Mouse (Mus musculus) heart, embryonic 12.5 days (tissue): Measurements from ENCODE around the gene Tmem88b. TPM values are rescaled to one million over a fixed set of nuclear protein-coding genes. Genes with fewer than 3 reads are reported as not detected.

ENCODE experiments used
- ATAC-seq: fragments of 200-750 bp; cut with Nextera tagmentation; 2 replicates; pipeline ENCODE4 v1.8.0; 2017; ENCODE audit warnings: moderate TSS enrichment, moderate library complexity; ENCODE audit not compliant: insufficient number of reproducible peaks, low FRiP score
- H3K27ac ChIP-seq: fragments of 300-500 bp; sonication (generic); 2 replicates; pipeline ENCODE4 v1.5.1; 2016; ENCODE audit warnings: mild to moderate bottlenecking, moderate library complexity; ENCODE audit not compliant: poor library complexity, severe bottlenecking
- H3K27me3 ChIP-seq: fragments of 300-500 bp; sonication (generic); replicated peaks from 2 replicates; pipeline ENCODE4 v1.6.1; 2016; ENCODE audit warnings: mild to moderate bottlenecking, moderate library complexity
- H3K36me3 ChIP-seq: fragments of 300-500 bp; sonication (generic); 2 replicates; pipeline ENCODE4 v1.6.1; 2016; ENCODE audit warnings: mild to moderate bottlenecking, moderate library complexity
- H3K4me1 ChIP-seq: fragments of 300-500 bp; sonication (generic); replicated peaks from 2 replicates; pipeline ENCODE4 v1.6.1; 2016; ENCODE audit warnings: mild to moderate bottlenecking
- H3K4me2 ChIP-seq: fragments of 300-500 bp; sonication (generic); 2 replicates; pipeline ENCODE4 v1.6.1; 2016; ENCODE audit warnings: mild to moderate bottlenecking, moderate library complexity
- H3K4me3 ChIP-seq: fragments of 300-500 bp; sonication (generic); 2 replicates; pipeline ENCODE4 v1.5.1; 2016; ENCODE audit warnings: mild to moderate bottlenecking
- H3K9ac ChIP-seq: fragments of 300-500 bp; sonication (generic); 2 replicates; pipeline ENCODE4 v1.6.1; 2016; ENCODE audit warnings: mild to moderate bottlenecking, moderate library complexity
- H3K9me3 ChIP-seq: fragments of 300-500 bp; sonication (generic); replicated peaks from 2 replicates; pipeline ENCODE4 v1.6.1; 2016; ENCODE audit warnings: mild to moderate bottlenecking, moderate library complexity
- WGBS: fragments of 180-500 bp; shearing (Covaris S2); methylation state at CpG from one replicate; pipeline ENCODE4 v1.1.7; 2016; 5-methylcytosine and 5-hydroxymethylcytosine counted together
- microRNA-seq: library from miRNA; unstranded; fragments of <30 nt; microRNA quantifications from one replicate; pipeline ENCODE4, GENCODE M21; 2017
- polyA plus RNA-seq: library from polyadenylated mRNA; unstranded; fragments of >200 nt; fragmentation: Nextera tagmentation; extraction: Ambion mirVana; gene quantifications from 2 replicates; pipeline ENCODE4 v1.2.1, GENCODE M21; 2016

The Tmem88b gene
- polyA plus RNA-seq, 1 experiment from 2014 or later: 7.2 TPM

- Histone ChIP-seq H3K36me3 (peaks cover 52% of the 10 kb centered on the region), H3K4me2 (no peak overlapping the region), H3K4me3 (no peak overlapping the region), H3K9me3 (no peaks in the 10 kb centered on the region), H3K27me3 (no peaks in the 10 kb centered on the region), H3K4me1 (peaks cover 30% of the 10 kb centered on the region), H3K9ac (no peak overlapping the region), H3K27ac (no peak overlapping the region)
- WGBS: 59% methylated on average over 8 of the region's 8 CpGs
- ATAC-seq: no peak
Observed at GRCm38 (mm10) chr4:155738262-155738661, 47.4 kb downstream of the Tmem88b start.

- no peak overlapping the region for H3K4me2 ChIP-seq
- WGBS: 86% methylated on average over 5 of the region's 5 CpGs
- no peak for ATAC-seq
- H3K9me3 ChIP-seq: no peaks in the 10 kb centered on the region
- H3K9ac ChIP-seq: no peak overlapping the region
- peak overlapping the region; percentile 94; the same call in 1 of the 2 replicates for H3K4me3 ChIP-seq
- no peak overlapping the region for H3K27ac ChIP-seq
- peaks cover 49% of the 10 kb centered on the region for H3K36me3 ChIP-seq
- no peaks in the 10 kb centered on the region for H3K27me3 ChIP-seq
- H3K4me1 ChIP-seq: peaks cover 30% of the 10 kb centered on the region
Observed at GRCm38 (mm10) chr4:155736421-155736820, 49.3 kb downstream of the Tmem88b start.

- Histone ChIP-seq H3K27ac (no peak overlapping the region), H3K9me3 (no peaks in the 10 kb centered on the region), H3K4me3 (peak overlapping the region; percentile 94), H3K4me2 (peak overlapping the region; percentile 94), H3K4me1 (peaks cover 30% of the 10 kb centered on the region), H3K27me3 (no peaks in the 10 kb centered on the region), H3K36me3 (peaks cover 48% of the 10 kb centered on the region), H3K9ac (peak overlapping the region; percentile 92)
- ATAC-seq: no peak
- WGBS: 71% methylated on average over 5 of the region's 5 CpGs
Observed at GRCm38 (mm10) chr4:155735788-155736187, 49.9 kb downstream of the Tmem88b start.

GRCm38 (mm10) chr4:155734951-155735702 lies 50.5 kb downstream of the Tmem88b start:
- H3K9ac ChIP-seq: peak overlapping the region; percentile 92
- WGBS: 2% methylated on average over 54 of the region's 79 CpGs
- H3K4me3 ChIP-seq: peak overlapping the region; percentile 94
- H3K27ac ChIP-seq: peak overlapping the region; percentile 80
- no peaks in the 10 kb centered on the region for H3K27me3 ChIP-seq
- peak; percentile 70 for ATAC-seq
- H3K36me3 ChIP-seq: peaks cover 44% of the 10 kb centered on the region
- peak overlapping the region; percentile 94 for H3K4me2 ChIP-seq
- no peaks in the 10 kb centered on the region for H3K9me3 ChIP-seq
- peaks cover 30% of the 10 kb centered on the region for H3K4me1 ChIP-seq

GRCm38 (mm10) chr4:155734350-155734941 lies 51.2 kb downstream of the Tmem88b start, which contains the start of gene Tmem240:
TSS of gene Tmem240 (plus strand) at chr4:155734800.
- Histone ChIP-seq H3K27me3 (no peaks in the 10 kb centered on the region), H3K4me3 (peak within 1 kb of the TSS; percentile 94), H3K4me2 (peak within 1 kb of the TSS; percentile 94), H3K27ac (peak within 1 kb of the TSS; percentile 80), H3K9ac (peak within 1 kb of the TSS; percentile 92), H3K36me3 (peaks cover 39% of the 10 kb centered on the region), H3K9me3 (no peaks in the 10 kb centered on the region), H3K4me1 (peaks cover 30% of the 10 kb centered on the region)
- ATAC-seq: peak; percentile 92
- under 1% methylated on average over 19 of the region's 35 CpGs for WGBS

- 85% methylated on average over 10 of the region's 10 CpGs for WGBS
- H3K4me3 ChIP-seq: no peak overlapping the region
- H3K36me3 ChIP-seq: peaks cover 43% of the 10 kb centered on the region
- H3K27me3 ChIP-seq: no peaks in the 10 kb centered on the region
- H3K27ac ChIP-seq: no peak overlapping the region
- no peaks in the 10 kb centered on the region for H3K9me3 ChIP-seq
- no peak for ATAC-seq
- H3K4me1 ChIP-seq: peaks cover 26% of the 10 kb centered on the region
- no peak overlapping the region for H3K4me2 ChIP-seq
- no peak overlapping the region for H3K9ac ChIP-seq
Observed at GRCm38 (mm10) chr4:155733267-155733666, 52.4 kb downstream of the Tmem88b start.

Small RNAs within 50 kb of the gene (microRNA-seq; reads per million reads assigned to microRNA genes)
- gene Gm27743: not detected

Other genes with a start within 250 kb of the Tmem88b start
- gene Nadk, start 223.5 kb downstream of the Tmem88b start, polyA plus RNA-seq: 52.0 and 52.5 TPM in 2 replicates
- gene Slc35e2, start 184.5 kb downstream of the Tmem88b start, polyA plus RNA-seq: 8.9 and 9.1 TPM in 2 replicates
- gene Cdk11b, start 161.0 kb downstream of the Tmem88b start, polyA plus RNA-seq: 51.8 and 52.3 TPM in 2 replicates
- not detected in 2 replicates for gene Gm10563, start 140.5 kb downstream of the Tmem88b start, polyA plus RNA-seq
- 72.0 and 75.7 TPM in 2 replicates for gene Mmp23, start 132.5 kb downstream of the Tmem88b start, polyA plus RNA-seq
- gene Mib2, start 116.7 kb downstream of the Tmem88b start, polyA plus RNA-seq: 21.7 and 22.4 TPM in 2 replicates
- gene Fndc10, start 91.5 kb downstream of the Tmem88b start, polyA plus RNA-seq: 5.2 and 5.5 TPM in 2 replicates
- gene Ssu72, start 81.1 kb downstream of the Tmem88b start, polyA plus RNA-seq: 111 and 116 TPM in 2 replicates
- 0.63 and 0.67 TPM in 2 replicates for gene Tmem240, start 51.1 kb downstream of the Tmem88b start, polyA plus RNA-seq
- 102 and 104 TPM in 2 replicates for gene Atad3a, start 24.8 kb downstream of the Tmem88b start, polyA plus RNA-seq
- gene Vwa1, start 11.2 kb downstream of the Tmem88b start, polyA plus RNA-seq: 1.7 TPM in 2 replicates
- not detected in 2 replicates for gene Ankrd65, start 4.6 kb upstream of the Tmem88b start, polyA plus RNA-seq
- gene Mrpl20, start 17.0 kb upstream of the Tmem88b start, polyA plus RNA-seq: 137 and 151 TPM in 2 replicates
- gene Ccnl2, start 26.6 kb upstream of the Tmem88b start, polyA plus RNA-seq: 137 TPM in 2 replicates
- gene Aurkaip1, start 45.4 kb upstream of the Tmem88b start, polyA plus RNA-seq: 128 and 132 TPM in 2 replicates
- gene Mxra8, start 53.8 kb upstream of the Tmem88b start, polyA plus RNA-seq: 50.2 and 62.4 TPM in 2 replicates
- 9.4 and 10.1 TPM in 2 replicates for gene Dvl1, start 61.5 kb upstream of the Tmem88b start, polyA plus RNA-seq
- 0.13 and 0.19 TPM in 2 replicates for gene Tas1r3, start 77.5 kb upstream of the Tmem88b start, polyA plus RNA-seq
- gene Cptp, start 83.6 kb upstream of the Tmem88b start, polyA plus RNA-seq: 9.2 and 10.1 TPM in 2 replicates
- gene Ints11, start 83.7 kb upstream of the Tmem88b start, polyA plus RNA-seq: 37.8 and 38.3 TPM in 2 replicates
- 31.2 and 31.5 TPM in 2 replicates for gene Pusl1, start 105.9 kb upstream of the Tmem88b start, polyA plus RNA-seq
- gene Acap3, start 105.9 kb upstream of the Tmem88b start, polyA plus RNA-seq: 13.8 and 14.2 TPM in 2 replicates
- gene Ube2j2, start 158.0 kb upstream of the Tmem88b start, polyA plus RNA-seq: 101 and 107 TPM in 2 replicates
- 21.1 and 23.8 TPM in 2 replicates for gene C1qtnf12, start 176.4 kb upstream of the Tmem88b start, polyA plus RNA-seq
- gene B3galt6, start 206.8 kb upstream of the Tmem88b start, polyA plus RNA-seq: 10.3 and 11.0 TPM in 2 replicates
- gene Sdf4, start 207.0 kb upstream of the Tmem88b start, polyA plus RNA-seq: 138 and 140 TPM in 2 replicates
- gene Tnfrsf4, start 228.0 kb upstream of the Tmem88b start, polyA plus RNA-seq: 0.37 TPM in 1 of 2 replicates, not detected in the other
- 1.9 and 2.1 TPM in 2 replicates for gene Tnfrsf18, start 240.3 kb upstream of the Tmem88b start, polyA plus RNA-seq